Mouse (Mus musculus) forebrain, postnatal 0 days (tissue): ENCODE measurements around the gene Elk3. TPM values are rescaled to one million over a fixed set of nuclear protein-coding genes. Genes with fewer than 3 reads are reported as not detected.

Source experiments
- ATAC-seq: fragments of 200-750 bp; cut with Nextera tagmentation; 2 replicates; pipeline ENCODE4 v1.8.0; 2017; ENCODE audit warnings: mild to moderate bottlenecking, moderate library complexity
- DNase-seq: peaks from one replicate; pipeline ENCODE4 v3.0.0-alpha.2; 2015
- H3K27ac ChIP-seq: fragments of 300-500 bp; sonication (generic); 2 replicates; pipeline ENCODE4 v1.5.1; 2014; ENCODE audit warnings: low read depth, mild to moderate bottlenecking, antibody characterized with exemption, low read length, moderate library complexity, mixed read lengths
- H3K27me3 ChIP-seq: fragments of 300-500 bp; sonication (generic); 2 replicates; pipeline ENCODE4 v1.6.1; 2014; ENCODE audit warnings: mild to moderate bottlenecking, low read length, mixed read lengths; ENCODE audit not compliant: insufficient read depth
- H3K36me3 ChIP-seq: fragments of 300-500 bp; sonication (generic); 2 replicates; pipeline ENCODE4 v1.6.1; 2014; ENCODE audit warnings: mild to moderate bottlenecking, moderate library complexity; ENCODE audit not compliant: insufficient read depth
- H3K4me1 ChIP-seq: fragments of 300-500 bp; sonication (generic); 2 replicates; pipeline ENCODE4 v1.6.1; 2014; ENCODE audit warnings: antibody characterized with exemption; ENCODE audit not compliant: insufficient read depth
- H3K4me2 ChIP-seq: fragments of 300-500 bp; sonication (generic); 2 replicates; pipeline ENCODE4 v1.6.1; 2014; ENCODE audit warnings: low read depth, mild to moderate bottlenecking, moderate library complexity
- H3K4me3 ChIP-seq: fragments of 300-500 bp; sonication (generic); 2 replicates; pipeline ENCODE4 v1.5.1; 2014; ENCODE audit warnings: low read depth, low read length, mixed read lengths
- H3K9ac ChIP-seq: fragments of 300-500 bp; sonication (generic); 2 replicates; pipeline ENCODE4 v1.6.1; 2014; ENCODE audit warnings: mild to moderate bottlenecking
- H3K9me3 ChIP-seq: fragments of 300-500 bp; sonication (generic); 2 replicates; pipeline ENCODE4 v1.6.1; 2016; ENCODE audit warnings: low read length
- CTCF ChIP-seq: sonication (generic); IDR thresholded peaks from 2 replicates; pipeline ENCODE4 v1.5.1; 2016; ENCODE audit warnings: antibody characterized with exemption, control low read depth, low read depth
- WGBS: fragments of 180-500 bp; shearing (Covaris S2); extraction: QIAGEN DNeasy Blood & Tissue Kit; methylation state at CpG from one replicate; pipeline ENCODE4 v1.1.7; 2014; 5-methylcytosine and 5-hydroxymethylcytosine counted together
- polyA plus RNA-seq: library from polyadenylated mRNA; unstranded; fragments of >200 nt; fragmentation: Nextera tagmentation; extraction: Ambion mirVana; gene quantifications from 2 replicates; pipeline ENCODE4 v1.2.1, GENCODE M21; 2015
- total RNA-seq: library from RNA; depleted of rRNA; stranded (reverse); fragments of >200 nt; gene quantifications from 2 replicates; pipeline ENCODE4 v1.2.3, GENCODE M21; 2014

The Elk3 gene
- total and polyA plus RNA-seq, 2 experiments from 2014 or later: 6.2 to 8.8 TPM

- WGBS: 29% methylated on average over 5 of the region's 5 CpGs
- no peak for DNase-seq
These were observed 13.2 kb downstream of the Elk3 start for GRCm38 (mm10) chr10:93297774-93298173.

GRCm38 (mm10) chr10:93294547-93295219 is 16.3 kb downstream of the Elk3 start:
- no peaks in the 10 kb centered on the region for H3K9me3 ChIP-seq
- H3K9ac ChIP-seq: no peak overlapping the region
- H3K4me1 ChIP-seq: no peaks in the 10 kb centered on the region
- ATAC-seq: no peak
- no peaks in the 10 kb centered on the region for H3K27me3 ChIP-seq
- H3K36me3 ChIP-seq: no peaks in the 10 kb centered on the region
- no peak overlapping the region for H3K27ac ChIP-seq
- 77% methylated on average over 20 of the region's 20 CpGs for WGBS
- no peak overlapping the region for H3K4me3 ChIP-seq
- no peak for TF ChIP-seq CTCF
- no peak overlapping the region for H3K4me2 ChIP-seq
- no peak for DNase-seq

More at GRCm38 (mm10) chr10:93297774-93298173, 13.2 kb downstream of the Elk3 start:
- Histone ChIP-seq H3K27ac (no peak overlapping the region), H3K9ac (no peak overlapping the region), H3K9me3 (no peaks in the 10 kb centered on the region), H3K36me3 (no peaks in the 10 kb centered on the region), H3K27me3 (no peaks in the 10 kb centered on the region), H3K4me2 (no peak overlapping the region), H3K4me3 (no peak overlapping the region), H3K4me1 (no peaks in the 10 kb centered on the region)
- ATAC-seq: no peak
- TF ChIP-seq CTCF: peak; percentile 15; the same call in 1 of the 2 replicates

DNA sequence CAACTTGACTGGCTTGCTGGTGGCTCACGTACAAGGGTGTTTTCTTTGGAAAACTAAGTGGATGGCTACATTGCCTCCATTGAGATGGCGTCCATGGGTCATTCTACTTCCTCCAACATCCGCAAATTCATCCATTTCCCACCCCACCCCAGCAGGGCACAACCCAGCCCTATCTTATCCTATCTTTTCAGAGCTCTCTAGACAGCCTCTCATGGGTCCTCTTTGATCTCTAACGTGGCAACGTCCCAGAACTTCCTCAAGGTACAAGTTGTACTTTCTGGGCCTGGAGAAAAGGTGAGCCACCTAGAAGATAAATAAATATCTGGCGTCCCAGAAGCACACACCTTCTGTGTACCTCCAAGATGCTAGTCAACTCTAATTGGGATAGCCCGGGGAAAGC is 17.3 kb downstream of the Elk3 start:
- no peaks in the 10 kb centered on the region for H3K27me3 ChIP-seq
- H3K4me1 ChIP-seq: no peaks in the 10 kb centered on the region
- ATAC-seq (no peak), DNase-seq (no peak)
- H3K4me2 ChIP-seq: no peak overlapping the region
- 84% methylated on average over 7 of the region's 7 CpGs for WGBS
- no peak overlapping the region for H3K4me3 ChIP-seq
- no peak for TF ChIP-seq CTCF
- H3K36me3 ChIP-seq: no peaks in the 10 kb centered on the region
- no peaks in the 10 kb centered on the region for H3K9me3 ChIP-seq
- no peak overlapping the region for H3K9ac ChIP-seq
- H3K27ac ChIP-seq: no peak overlapping the region

DNA sequence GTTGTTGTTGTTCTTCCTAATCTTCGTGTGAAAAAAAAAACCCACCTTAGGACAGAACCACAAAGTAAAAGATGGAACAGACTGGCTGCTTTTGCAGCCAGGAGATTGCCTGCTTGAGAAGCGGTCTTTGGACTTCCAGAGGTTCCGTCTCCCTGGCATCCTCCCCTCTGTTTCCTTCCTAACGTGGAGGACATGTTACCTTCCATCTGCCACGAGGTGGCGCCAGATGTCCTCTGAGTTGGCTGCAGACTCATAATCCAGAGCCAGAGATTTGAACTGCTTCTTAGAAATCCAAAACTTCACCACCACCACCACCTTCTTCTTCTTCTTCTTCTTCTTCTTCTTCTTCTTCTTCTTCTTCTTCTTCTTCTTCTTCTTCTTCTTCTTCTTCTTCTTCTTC is 19.1 kb downstream of the Elk3 start:
- H3K36me3 ChIP-seq: no peaks in the 10 kb centered on the region
- DNase-seq (peak; percentile 91), ATAC-seq (peak; percentile 68; the same call in 1 of the 2 replicates)
- WGBS: 2% methylated on average over 6 of the region's 6 CpGs
- H3K9ac ChIP-seq: no peak overlapping the region
- no peaks in the 10 kb centered on the region for H3K9me3 ChIP-seq
- no peak overlapping the region for H3K27ac ChIP-seq
- H3K4me2 ChIP-seq: no peak overlapping the region
- no peak overlapping the region for H3K4me3 ChIP-seq
- no peaks in the 10 kb centered on the region for H3K4me1 ChIP-seq
- peak; percentile 86 for TF ChIP-seq CTCF
- H3K27me3 ChIP-seq: no peaks in the 10 kb centered on the region

GRCm38 (mm10) chr10:93291352-93291751 is 19.6 kb downstream of the Elk3 start:
- Histone ChIP-seq H3K27me3 (no peaks in the 10 kb centered on the region), H3K4me2 (no peak overlapping the region), H3K27ac (no peak overlapping the region), H3K4me3 (no peak overlapping the region), H3K9ac (no peak overlapping the region), H3K36me3 (no peaks in the 10 kb centered on the region), H3K4me1 (no peaks in the 10 kb centered on the region), H3K9me3 (no peaks in the 10 kb centered on the region)
- peak; percentile 72 for TF ChIP-seq CTCF
- DNase-seq: peak; percentile 58
- WGBS: 32% methylated on average over 7 of the region's 7 CpGs
- ATAC-seq: peak; percentile 28; the same call in 1 of the 2 replicates

GRCm38 (mm10) chr10:93289404-93289803 is 21.5 kb downstream of the Elk3 start:
- no peak overlapping the region for H3K9ac ChIP-seq
- no peak overlapping the region for H3K27ac ChIP-seq
- ATAC-seq: peak; percentile 39
- H3K4me1 ChIP-seq: no peaks in the 10 kb centered on the region
- H3K27me3 ChIP-seq: no peaks in the 10 kb centered on the region
- H3K4me3 ChIP-seq: no peak overlapping the region
- no peak overlapping the region for H3K4me2 ChIP-seq
- peak; percentile 57 for DNase-seq
- H3K9me3 ChIP-seq: no peaks in the 10 kb centered on the region
- TF ChIP-seq CTCF: no peak
- WGBS: 35% methylated on average over 6 of the region's 6 CpGs
- H3K36me3 ChIP-seq: no peaks in the 10 kb centered on the region

DNA sequence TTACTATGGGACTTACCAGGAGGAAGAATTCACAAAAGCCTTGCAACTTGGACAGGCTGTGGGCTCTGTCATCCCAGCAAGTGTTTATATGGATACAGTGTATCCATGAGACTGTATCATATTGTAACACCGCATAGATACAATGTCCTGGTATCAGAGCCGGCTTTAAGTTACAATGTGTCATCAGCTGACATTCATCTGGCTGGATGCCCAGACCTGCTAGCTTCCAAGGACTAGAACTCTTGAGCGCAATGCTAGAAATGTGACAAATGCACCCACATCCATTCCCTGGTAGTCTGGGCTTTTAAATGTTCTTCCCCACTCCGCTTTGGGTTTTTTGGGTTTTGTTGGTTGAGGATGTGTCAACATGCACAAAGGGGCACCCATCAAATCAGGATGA is 22.6 kb downstream of the Elk3 start:
- ATAC-seq: peak; percentile 12; the same call in 1 of the 2 replicates
- Histone ChIP-seq H3K27ac (no peak overlapping the region), H3K4me3 (no peak overlapping the region), H3K36me3 (no peaks in the 10 kb centered on the region), H3K9me3 (no peaks in the 10 kb centered on the region), H3K27me3 (no peaks in the 10 kb centered on the region), H3K9ac (no peak overlapping the region), H3K4me1 (no peaks in the 10 kb centered on the region), H3K4me2 (no peak overlapping the region)
- TF ChIP-seq CTCF: no peak
- peak; percentile 63 for DNase-seq
- 44% methylated on average over 4 of the region's 4 CpGs for WGBS
